Mouse (Mus musculus) adrenal gland, postnatal 10 days (tissue): ENCODE results near the gene Vrk3. TPM values are rescaled to one million over a fixed set of nuclear protein-coding genes. Genes with fewer than 3 reads are reported as not detected.

ENCODE experiments used
- DNase-seq: peaks from one replicate; pipeline ENCODE4 v3.0.0; 2021; ENCODE audit warnings: mixed read lengths
- total RNA-seq, 2 experiments: library from RNA; stranded (reverse); gene quantifications; 2 replicates each; pipeline ENCODE4 v1.2.3; 2021

Gene Vrk3
- total RNA-seq, 2 experiments from 2014 or later, result 34.3 to 40.2 TPM

DNA sequence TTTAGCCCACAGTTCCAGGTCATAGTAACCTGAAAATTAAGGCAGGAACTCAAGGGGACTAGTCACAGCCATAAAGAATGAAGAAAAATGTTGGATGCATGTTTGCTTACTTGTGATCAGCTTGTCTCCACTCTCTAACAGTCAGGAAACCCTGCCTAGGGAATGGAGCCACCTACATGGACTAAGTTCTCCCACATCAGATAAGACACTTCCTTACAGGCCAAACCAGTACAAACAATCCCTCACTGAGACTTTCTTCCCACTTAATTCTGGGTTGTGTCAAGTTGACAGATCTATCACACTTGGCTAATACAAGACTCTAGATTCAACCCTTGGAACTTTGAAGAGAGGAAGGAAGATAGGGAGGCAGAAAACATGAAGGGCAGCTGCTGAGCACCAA is 12.2 kb downstream of the Vrk3 start:
- no peak for DNase-seq

DNA sequence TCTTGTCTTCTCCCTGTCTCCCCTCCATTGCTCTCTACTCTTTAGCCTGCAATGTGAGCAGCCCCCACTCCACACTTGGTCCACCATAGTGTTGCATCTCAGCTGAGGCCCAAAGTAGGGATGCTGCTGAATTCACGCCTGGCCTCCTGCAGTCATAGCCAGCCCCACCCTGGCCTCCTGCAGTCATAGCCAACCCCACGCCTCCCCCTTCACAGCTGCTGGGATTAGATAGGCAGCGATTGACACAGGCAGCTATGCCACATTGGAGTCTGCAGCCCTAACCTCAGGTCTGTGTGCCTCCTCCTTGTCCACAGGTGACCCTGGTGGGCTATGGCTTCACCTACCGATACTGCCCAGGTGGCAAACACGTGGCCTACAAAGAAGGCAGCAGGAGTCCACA is 19.9 kb downstream of the Vrk3 start:
- DNase-seq, result no peak

DNA sequence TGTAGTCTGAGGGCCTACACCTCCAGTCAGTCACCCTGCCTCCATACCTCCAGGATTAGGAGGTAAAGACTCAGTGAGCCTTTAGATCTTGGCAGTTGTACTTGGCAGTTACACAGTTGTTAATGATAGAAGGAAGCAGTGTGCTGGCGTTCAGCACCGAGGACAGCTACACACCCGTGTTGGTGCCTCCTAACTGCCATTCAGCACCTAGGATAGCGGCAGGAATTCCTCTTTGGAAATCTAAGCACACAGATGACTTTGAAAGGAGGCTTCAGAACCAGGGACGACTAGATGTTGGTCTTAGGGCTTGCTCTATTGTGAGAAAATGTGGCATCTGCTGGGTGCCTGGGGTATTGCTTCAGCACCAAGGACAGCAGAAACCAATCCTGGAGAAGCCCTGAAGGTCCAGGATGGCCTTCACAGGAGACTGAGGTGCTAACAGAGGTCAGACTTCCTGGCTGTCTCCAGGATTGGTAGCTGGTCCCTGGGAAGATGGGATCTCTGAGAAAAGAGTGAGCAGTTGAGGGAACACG is 21.9 kb downstream of the Vrk3 start:
- DNase-seq, result peak; percentile 87

GRCm38 (mm10) chr7:44772591-44773204 is 24.5 kb downstream of the Vrk3 start:
- no peak for DNase-seq

DNA sequence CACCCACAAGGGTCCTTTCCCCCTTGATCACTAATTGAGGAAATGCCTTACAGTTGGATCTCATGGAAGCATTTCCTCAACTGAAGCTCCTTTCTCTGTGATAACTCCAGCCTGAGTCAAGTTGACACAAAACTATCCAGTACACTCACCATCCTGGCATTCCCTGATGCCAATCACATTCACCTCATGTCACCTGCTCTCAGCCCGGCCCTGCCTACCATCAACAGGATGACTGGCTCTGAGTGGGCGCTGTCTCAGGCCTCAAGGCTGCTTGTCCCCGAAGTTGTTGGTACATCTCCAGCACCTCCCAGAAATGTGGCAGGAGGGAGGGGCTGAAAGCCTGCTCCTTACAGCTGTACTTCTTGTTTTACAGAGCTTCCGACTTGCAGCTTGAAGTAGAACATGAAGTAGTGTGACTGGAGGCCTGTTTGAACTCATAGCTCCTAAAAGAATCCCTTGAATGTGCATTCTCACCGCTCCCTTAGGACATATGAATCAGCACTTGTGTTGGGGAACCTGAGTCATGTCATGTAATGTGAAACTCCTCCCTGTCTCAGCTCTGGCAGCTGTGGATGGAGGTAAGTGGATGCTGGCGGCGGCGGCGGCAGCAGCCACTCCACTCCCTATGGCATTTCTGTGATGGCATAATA is 28.8 kb downstream of the Vrk3 start:
- DNase-seq, result no peak

DNA sequence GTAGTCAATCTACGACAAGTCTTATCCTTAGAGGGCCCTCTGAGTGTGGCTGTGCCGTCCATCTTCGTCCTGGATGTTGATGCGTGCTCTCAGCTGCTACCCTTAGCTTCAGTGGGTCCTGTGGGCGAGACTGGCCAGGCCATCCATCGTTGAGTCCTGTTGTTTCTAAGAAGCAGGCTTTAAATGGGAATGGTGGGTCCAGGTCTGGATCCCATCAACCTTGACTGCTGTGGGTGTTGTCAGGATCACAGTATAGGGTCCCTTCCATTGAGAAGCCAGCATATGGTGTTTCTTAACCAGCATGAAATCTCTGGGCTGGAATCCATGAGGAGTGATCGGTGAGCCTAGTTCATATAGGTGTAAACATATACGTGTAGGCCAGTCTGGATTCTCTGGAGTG is 31.9 kb downstream of the Vrk3 start:
- no peak for DNase-seq

- DNase-seq, result no peak
Measured at GRCm38 (mm10) chr7:44789531-44789930, 41.3 kb downstream of the Vrk3 start.

- no peak for DNase-seq
Measured at GRCm38 (mm10) chr7:44790066-44790465, 41.9 kb downstream of the Vrk3 start.

- DNase-seq, result no peak
Measured at GRCm38 (mm10) chr7:44792781-44793180, 44.6 kb downstream of the Vrk3 start.

DNA sequence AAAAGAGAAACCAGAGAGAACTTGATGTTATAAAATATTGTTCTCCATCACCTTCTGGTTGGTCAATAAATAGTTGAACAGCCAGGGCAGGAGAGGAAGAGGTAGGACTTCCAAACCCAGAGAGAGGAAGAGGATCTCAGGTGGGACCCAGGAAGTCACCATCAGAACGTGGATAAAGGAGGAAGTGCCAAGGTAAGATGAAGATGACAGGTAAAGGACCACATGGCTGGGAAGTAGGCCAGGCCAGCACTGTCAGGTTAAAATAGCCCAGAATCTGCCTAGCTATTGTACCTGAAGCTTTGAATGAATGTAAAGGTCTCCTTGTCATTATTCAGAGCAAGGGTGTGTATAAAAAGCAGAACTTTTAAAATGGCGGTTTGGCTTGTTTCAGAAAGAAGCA is 60.7 kb downstream of the Vrk3 start:
- DNase-seq, result no peak

DNA sequence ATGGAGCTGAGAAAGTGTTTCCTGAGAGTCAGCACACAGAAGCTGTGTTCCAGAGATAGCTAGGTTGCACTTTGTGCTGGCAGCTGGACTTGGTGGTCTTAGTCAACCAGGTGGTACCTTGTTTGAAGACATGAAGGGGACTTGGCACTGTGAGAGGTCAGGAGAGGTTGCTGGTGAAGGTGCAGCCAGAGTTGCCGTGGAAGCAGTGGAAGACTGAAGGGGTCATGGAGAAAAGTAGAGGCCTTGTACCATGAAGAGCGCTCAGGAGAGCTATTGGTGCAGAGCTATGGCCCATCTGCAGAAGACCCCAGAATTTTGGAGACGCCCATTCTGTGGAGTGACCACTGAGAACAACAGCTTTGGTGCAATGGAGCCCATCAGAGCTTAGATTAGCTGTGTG is 61.3 kb downstream of the Vrk3 start:
- no peak for DNase-seq

DNA sequence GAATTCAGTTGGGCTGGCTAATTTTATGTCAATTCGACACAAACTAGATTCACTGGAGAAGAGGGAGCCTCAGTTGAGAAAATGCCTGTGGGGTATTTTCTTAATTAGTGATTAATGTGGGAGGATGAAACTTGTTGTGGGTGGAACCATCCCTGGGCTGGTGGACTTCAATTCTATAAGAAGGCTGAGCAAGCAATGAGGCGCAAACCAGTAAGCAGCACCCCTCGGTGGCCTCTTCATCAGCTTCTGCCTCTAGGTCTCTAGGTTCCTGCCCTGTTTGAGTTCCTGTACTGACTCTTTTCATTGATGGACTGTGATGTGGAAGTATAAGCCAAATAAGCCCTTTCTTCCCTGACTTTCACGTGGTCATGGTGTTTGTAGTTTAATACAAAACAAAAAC is 62.2 kb downstream of the Vrk3 start:
- no peak for DNase-seq

- no peak for DNase-seq
Measured at GRCm38 (mm10) chr7:44810819-44811557, 62.8 kb downstream of the Vrk3 start.

- no peak for DNase-seq
Measured at GRCm38 (mm10) chr7:44812651-44813325, 64.6 kb downstream of the Vrk3 start.

DNA sequence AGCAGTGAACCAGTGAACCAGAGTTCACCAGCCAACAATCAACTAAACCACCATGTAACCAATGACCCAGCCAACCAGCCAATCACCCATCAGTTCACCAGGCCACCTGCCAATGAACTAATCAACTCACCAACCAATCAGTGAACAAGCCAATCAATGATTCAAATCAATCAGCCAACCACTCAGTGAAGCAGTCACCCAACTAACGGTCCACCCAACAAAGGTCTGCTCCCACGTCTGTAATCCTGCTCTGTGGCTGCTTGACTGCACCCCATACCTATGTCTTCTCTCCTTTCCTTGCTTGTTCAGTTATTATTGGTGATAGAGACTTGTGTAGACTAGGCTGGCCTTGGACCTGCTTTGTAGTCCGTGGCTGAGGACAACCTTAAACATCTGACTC is 65.8 kb downstream of the Vrk3 start:
- DNase-seq, result no peak

- DNase-seq, result no peak
Measured at GRCm38 (mm10) chr7:44814423-44814822, 66.2 kb downstream of the Vrk3 start.

- DNase-seq, result no peak
Measured at GRCm38 (mm10) chr7:44814952-44815553, 66.8 kb downstream of the Vrk3 start.

- peak; percentile 99 for DNase-seq
Measured at GRCm38 (mm10) chr7:44815721-44816469, 67.7 kb downstream of the Vrk3 start, which contains the start of the genes Nup62 and Il4i1. Gene Nup62, plus strand, starts transcription at chr7:44816088. Gene Il4i1, plus strand, starts transcription at chr7:44816387.

DNA sequence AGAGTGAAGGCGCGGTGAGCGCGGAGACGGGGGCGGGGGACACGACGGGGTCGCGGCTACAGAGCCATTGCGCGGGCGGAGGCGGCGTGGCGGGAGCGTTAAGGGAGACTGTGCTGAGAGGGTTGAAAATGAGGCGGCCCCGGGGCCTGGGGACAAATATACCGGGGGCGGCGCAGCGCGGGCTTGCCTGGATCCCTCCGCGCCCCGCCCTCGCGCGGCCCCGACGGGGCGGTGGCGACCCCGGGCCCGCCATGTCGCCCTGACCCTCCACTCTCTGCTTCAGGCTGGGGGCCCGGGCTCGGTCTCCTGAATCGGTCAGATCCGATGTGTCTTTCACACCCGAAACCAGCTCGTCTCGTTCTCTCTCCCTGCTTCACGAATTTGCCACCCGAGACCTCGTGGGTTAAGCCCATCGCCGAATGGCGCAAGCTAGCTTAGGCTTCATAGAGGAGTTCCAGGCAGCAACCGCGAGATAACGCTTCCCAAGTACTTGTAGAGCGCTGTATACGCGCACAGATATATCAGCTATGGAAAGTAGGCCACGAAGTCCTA is 68.3 kb downstream of the Vrk3 start, which contains the start of gene Atf5:
TSS of gene Atf5 (minus strand) at position 189 of the 552 bp plus-strand sequence.
- DNase-seq, result peak; percentile 83

- DNase-seq, result peak; percentile 2
Measured at GRCm38 (mm10) chr7:44817441-44817840, 69.2 kb downstream of the Vrk3 start.

- DNase-seq, result peak; percentile 5
Measured at GRCm38 (mm10) chr7:44818164-44818563, 70.0 kb downstream of the Vrk3 start.
